Mouse (Mus musculus) limb, embryonic 10.5 days (tissue): Measurements from ENCODE around the gene Slc9a3r2. TPM values are rescaled to one million over a fixed set of nuclear protein-coding genes. Genes with fewer than 3 reads are reported as not detected.
A peak's percentile ranks its signal among the peaks of the same experiment; 100 is the strongest.

Experiments
- DNase-seq: peaks from one replicate; pipeline ENCODE4 v3.0.0-alpha.2; 2017; ENCODE audit warnings: low spot score
- H3K27ac ChIP-seq: fragments of 300-500 bp; sonication (generic); 2 replicates; pipeline ENCODE4 v1.5.1; 2016; ENCODE audit warnings: mild to moderate bottlenecking
- H3K27me3 ChIP-seq: fragments of 300-500 bp; sonication (generic); 2 replicates; pipeline ENCODE4 v1.6.1; 2016; ENCODE audit warnings: low read depth, mild to moderate bottlenecking; ENCODE audit not compliant: poor library complexity, severe bottlenecking
- H3K36me3 ChIP-seq: fragments of 300-500 bp; sonication (generic); 2 replicates; pipeline ENCODE4 v1.6.1; 2016; ENCODE audit warnings: mild to moderate bottlenecking, moderate library complexity
- H3K4me1 ChIP-seq: fragments of 300-500 bp; sonication (generic); 2 replicates; pipeline ENCODE4 v1.6.1; 2016
- H3K4me3 ChIP-seq: fragments of 300-500 bp; sonication (generic); 2 replicates; pipeline ENCODE4 v1.5.1; 2016; ENCODE audit warnings: mild to moderate bottlenecking, moderate library complexity
- H3K9me3 ChIP-seq: fragments of 300-500 bp; sonication (generic); replicated peaks from 2 replicates; pipeline ENCODE4 v1.6.1; 2016; ENCODE audit warnings: mild to moderate bottlenecking
- WGBS: fragments of 180-500 bp; shearing (Covaris S2); methylation state at CpG from one replicate; pipeline ENCODE4 v1.1.7; 2016; 5-methylcytosine and 5-hydroxymethylcytosine counted together
- polyA plus RNA-seq: library from polyadenylated mRNA; unstranded; fragments of >200 nt; fragmentation: Nextera tagmentation; extraction: Ambion mirVana; gene quantifications from 2 replicates; pipeline ENCODE4 v1.2.1, GENCODE M21; 2016

Slc9a3r2 gene
- polyA plus RNA-seq, 1 experiment from 2014 or later, result 57.1 TPM

GRCm38 (mm10) chr17:24654969-24655368, 4.8 kb upstream of the Slc9a3r2 start:
- DNase-seq, result no peak
- Histone ChIP-seq H3K4me3 (no peak overlapping the region), H3K9me3 (no peaks in the 10 kb centered on the region), H3K4me1 (peaks cover 32% of the 10 kb centered on the region), H3K36me3 (no peaks in the 10 kb centered on the region), H3K27ac (no peak overlapping the region), H3K27me3 (peaks cover 59% of the 10 kb centered on the region)
- WGBS, result 79% methylated on average over 4 of the region's 4 CpGs

DNA sequence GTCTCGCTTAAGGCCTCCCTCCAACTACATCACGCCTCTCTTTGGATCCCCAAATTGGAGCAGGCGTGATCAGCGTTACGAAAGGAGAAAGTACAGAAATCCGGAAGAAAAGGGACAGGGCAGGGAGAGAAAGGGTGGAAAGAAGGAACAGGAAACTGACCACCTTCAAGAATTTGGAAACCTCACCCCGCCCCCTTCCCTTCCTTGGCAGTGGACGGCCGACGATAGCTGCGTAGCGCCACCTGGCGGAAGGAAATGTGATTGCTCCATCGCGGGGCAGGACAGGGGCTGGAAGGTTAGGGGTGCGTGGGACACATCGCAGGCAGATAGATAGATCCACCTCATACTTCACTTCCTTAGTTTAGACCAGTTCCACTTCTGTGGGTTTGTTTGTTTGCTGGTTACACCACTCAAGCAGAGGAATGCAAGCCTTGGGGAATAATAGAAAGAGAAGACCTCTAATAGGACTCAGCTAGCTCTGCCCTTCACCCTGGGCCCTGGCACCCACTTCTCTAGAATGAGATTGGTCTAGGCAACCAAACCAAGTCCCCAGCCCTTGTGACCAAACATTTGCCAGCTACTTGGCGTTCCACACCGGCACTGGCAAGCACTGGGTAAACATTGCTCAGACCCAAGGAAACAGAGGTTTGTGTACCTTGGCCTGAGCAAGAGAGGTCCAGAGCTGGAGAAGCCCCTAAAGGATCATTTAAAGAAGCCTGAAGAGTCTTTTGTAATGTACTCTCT, 4.0 kb upstream of the Slc9a3r2 start:
- H3K4me3 ChIP-seq, result peak overlapping the region; percentile 48
- H3K36me3 ChIP-seq, result no peaks in the 10 kb centered on the region
- H3K27ac ChIP-seq, result peak overlapping the region; percentile 81
- H3K27me3 ChIP-seq, result peaks cover 51% of the 10 kb centered on the region
- peaks cover 40% of the 10 kb centered on the region for H3K4me1 ChIP-seq
- peak; percentile 95 for DNase-seq
- no peaks in the 10 kb centered on the region for H3K9me3 ChIP-seq
- 5% methylated on average over 19 of the region's 19 CpGs for WGBS

DNA sequence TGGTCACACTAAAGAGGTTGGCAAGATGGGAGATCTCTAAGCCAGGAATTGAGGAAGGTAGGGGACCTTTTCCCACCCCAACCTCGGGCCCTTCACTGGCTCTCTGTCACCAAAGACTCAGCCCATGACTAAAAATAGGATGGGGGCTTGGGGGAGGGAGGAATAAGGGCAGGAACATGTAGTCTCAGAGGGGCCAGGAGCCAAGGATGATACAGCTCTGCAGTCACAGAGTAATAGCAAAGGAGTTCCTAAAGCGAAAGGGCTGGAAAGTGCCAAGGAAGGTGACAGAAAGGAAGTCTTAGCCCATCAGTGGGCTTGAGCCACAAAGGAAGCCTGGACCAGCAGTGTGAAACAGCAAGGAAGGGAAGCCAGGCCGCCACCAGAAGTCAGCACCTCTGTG, 1.7 kb upstream of the Slc9a3r2 start:
- no peak for DNase-seq
- WGBS, result 77% methylated on average over 3 of the region's 3 CpGs
- Histone ChIP-seq H3K27me3 (peaks cover 42% of the 10 kb centered on the region), H3K4me3 (no peak overlapping the region), H3K27ac (no peak overlapping the region), H3K9me3 (no peaks in the 10 kb centered on the region), H3K4me1 (peaks cover 42% of the 10 kb centered on the region), H3K36me3 (peaks cover 7% of the 10 kb centered on the region; the same call in 1 of the 2 replicates)

GRCm38 (mm10) chr17:24650766-24651165, 639 bp upstream of the Slc9a3r2 start:
- DNase-seq, result no peak
- H3K9me3 ChIP-seq, result no peaks in the 10 kb centered on the region
- H3K4me1 ChIP-seq, result peaks cover 46% of the 10 kb centered on the region
- 82% methylated on average over 4 of the region's 4 CpGs for WGBS
- peaks cover 32% of the 10 kb centered on the region for H3K27me3 ChIP-seq
- H3K36me3 ChIP-seq, result peaks cover 14% of the 10 kb centered on the region; the same call in 1 of the 2 replicates
- H3K4me3 ChIP-seq, result peak overlapping the region; percentile 90
- peak overlapping the region; percentile 90 for H3K27ac ChIP-seq

- Histone ChIP-seq H3K9me3 (no peaks in the 10 kb centered on the region), H3K27me3 (peaks cover 32% of the 10 kb centered on the region), H3K36me3 (peaks cover 21% of the 10 kb centered on the region; the same call in 1 of the 2 replicates), H3K27ac (peak overlapping the region; percentile 90), H3K4me3 (peak overlapping the region; percentile 90), H3K4me1 (peaks cover 57% of the 10 kb centered on the region)
- DNase-seq, result no peak
- WGBS, result 2% methylated on average over 35 of the region's 35 CpGs
These were observed 502 bp downstream of the Slc9a3r2 start for GRCm38 (mm10) chr17:24649581-24650069.

- 74% methylated on average over 10 of the region's 10 CpGs for WGBS
- Histone ChIP-seq H3K27me3 (peaks cover 32% of the 10 kb centered on the region), H3K27ac (peak overlapping the region; percentile 90), H3K36me3 (peaks cover 24% of the 10 kb centered on the region; the same call in 1 of the 2 replicates), H3K9me3 (no peaks in the 10 kb centered on the region), H3K4me3 (peak overlapping the region; percentile 90), H3K4me1 (peaks cover 61% of the 10 kb centered on the region)
- DNase-seq, result no peak
These were observed 1.3 kb downstream of the Slc9a3r2 start for GRCm38 (mm10) chr17:24648731-24649377.

GRCm38 (mm10) chr17:24647493-24647892, 2.6 kb downstream of the Slc9a3r2 start:
- H3K27ac ChIP-seq, result peak overlapping the region; percentile 8; the same call in 1 of the 2 replicates
- DNase-seq, result no peak
- H3K9me3 ChIP-seq, result no peaks in the 10 kb centered on the region
- 78% methylated on average over 11 of the region's 11 CpGs for WGBS
- peak overlapping the region; percentile 8; the same call in 1 of the 2 replicates for H3K4me3 ChIP-seq
- peaks cover 30% of the 10 kb centered on the region; the same call in 1 of the 2 replicates for H3K36me3 ChIP-seq
- peaks cover 72% of the 10 kb centered on the region for H3K4me1 ChIP-seq
- peaks cover 32% of the 10 kb centered on the region for H3K27me3 ChIP-seq

DNA sequence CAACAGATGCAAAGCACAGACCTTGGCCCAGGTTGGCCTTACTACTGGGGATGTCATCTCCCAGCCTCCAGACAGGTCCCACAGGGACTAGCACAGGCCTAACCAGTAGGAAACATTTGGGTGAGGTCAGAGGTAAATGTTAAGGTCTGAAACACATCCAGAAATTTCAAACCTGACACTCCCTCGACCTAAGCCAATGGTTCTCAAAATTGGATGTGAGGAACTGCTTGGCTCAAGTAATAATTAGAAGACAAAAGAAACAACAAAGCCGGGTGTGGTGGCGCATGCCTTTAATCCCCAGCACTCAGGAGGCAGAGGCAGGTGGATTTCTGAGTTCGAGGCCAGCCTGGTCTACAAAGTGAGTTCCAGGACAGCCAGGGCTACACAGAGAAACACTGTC, 3.7 kb downstream of the Slc9a3r2 start:
- Histone ChIP-seq H3K27me3 (peaks cover 23% of the 10 kb centered on the region), H3K36me3 (peaks cover 40% of the 10 kb centered on the region), H3K4me3 (no peak overlapping the region), H3K27ac (0 out of 2 replicates have a peak overlapping the region, but pooled peaks have one; percentile 75), H3K4me1 (peaks cover 77% of the 10 kb centered on the region), H3K9me3 (no peaks in the 10 kb centered on the region)
- no peak for DNase-seq
- WGBS, result 92% methylated on average over 4 of the region's 4 CpGs

DNA sequence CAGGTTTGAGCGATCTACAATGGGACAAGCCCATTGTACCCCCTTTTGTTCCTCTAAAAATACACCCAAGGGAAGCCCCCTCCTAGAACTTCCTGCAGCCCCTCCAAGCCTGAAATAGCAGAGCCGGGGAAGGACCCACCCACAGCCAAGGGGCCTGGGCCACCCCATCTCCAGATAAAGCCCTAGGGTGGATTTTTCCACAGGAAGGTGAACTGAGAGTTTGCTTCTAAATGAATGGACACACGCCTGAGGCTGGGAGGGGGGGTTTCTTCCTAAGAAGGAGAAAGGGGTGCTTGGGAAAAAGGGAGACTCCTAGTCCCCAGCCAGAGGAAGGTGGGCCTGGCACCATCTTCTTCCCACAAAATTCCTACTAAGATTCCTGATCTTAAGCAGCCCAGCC, 4.2 kb downstream of the Slc9a3r2 start:
- WGBS, result 88% methylated on average over 3 of the region's 3 CpGs
- Histone ChIP-seq H3K4me1 (peaks cover 77% of the 10 kb centered on the region), H3K9me3 (no peaks in the 10 kb centered on the region), H3K4me3 (no peak overlapping the region), H3K27ac (0 out of 2 replicates have a peak overlapping the region, but pooled peaks have one; percentile 75), H3K27me3 (peaks cover 18% of the 10 kb centered on the region; the same call in 1 of the 2 replicates), H3K36me3 (peaks cover 43% of the 10 kb centered on the region)
- DNase-seq, result no peak

DNA sequence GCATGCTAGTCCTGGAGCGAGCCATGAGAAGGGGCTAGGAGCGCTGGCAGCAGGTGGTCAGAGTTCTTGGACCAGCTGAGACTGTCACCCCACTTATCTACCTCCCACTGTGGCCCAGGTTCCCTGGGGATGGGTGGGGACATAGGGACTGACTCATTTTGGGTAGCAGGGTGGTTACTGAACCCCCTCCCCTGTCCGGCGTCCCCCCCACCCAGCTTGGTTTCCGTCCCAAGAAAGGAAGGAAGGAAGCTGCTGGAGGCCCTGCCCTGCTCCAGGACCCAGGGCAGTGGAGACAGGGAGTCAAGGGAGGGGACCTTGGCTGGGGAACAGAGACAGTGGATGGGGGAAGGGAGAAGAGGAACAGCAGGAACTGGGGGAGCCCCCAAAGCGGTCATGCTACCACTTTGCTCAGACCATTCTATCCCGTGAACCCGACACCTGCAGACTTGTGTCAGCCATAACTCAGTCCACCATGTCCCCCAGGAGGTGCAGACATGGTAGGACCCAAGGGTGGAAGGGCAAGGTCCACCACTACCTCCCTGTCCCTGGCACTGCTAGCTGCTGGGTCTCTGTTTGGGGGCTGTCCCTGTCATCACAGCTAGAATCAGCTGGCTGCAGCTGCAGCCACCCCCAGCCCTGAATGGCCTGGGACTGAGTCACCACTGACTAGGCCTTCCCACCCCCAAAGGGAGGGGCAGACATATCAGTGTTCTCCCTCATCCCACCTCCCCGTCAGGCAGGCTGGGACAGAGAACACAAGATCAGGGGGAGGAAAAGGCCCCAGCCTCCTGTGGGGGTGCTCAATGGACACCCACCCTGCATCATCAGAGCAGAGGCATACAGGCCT, 5.0 kb downstream of the Slc9a3r2 start:
- peaks cover 77% of the 10 kb centered on the region for H3K4me1 ChIP-seq
- no peak for DNase-seq
- peaks cover 14% of the 10 kb centered on the region; the same call in 1 of the 2 replicates for H3K27me3 ChIP-seq
- no peak overlapping the region for H3K4me3 ChIP-seq
- H3K27ac ChIP-seq, result peak overlapping the region; percentile 75
- peaks cover 51% of the 10 kb centered on the region for H3K36me3 ChIP-seq
- 89% methylated on average over 9 of the region's 9 CpGs for WGBS
- H3K9me3 ChIP-seq, result no peaks in the 10 kb centered on the region

DNA sequence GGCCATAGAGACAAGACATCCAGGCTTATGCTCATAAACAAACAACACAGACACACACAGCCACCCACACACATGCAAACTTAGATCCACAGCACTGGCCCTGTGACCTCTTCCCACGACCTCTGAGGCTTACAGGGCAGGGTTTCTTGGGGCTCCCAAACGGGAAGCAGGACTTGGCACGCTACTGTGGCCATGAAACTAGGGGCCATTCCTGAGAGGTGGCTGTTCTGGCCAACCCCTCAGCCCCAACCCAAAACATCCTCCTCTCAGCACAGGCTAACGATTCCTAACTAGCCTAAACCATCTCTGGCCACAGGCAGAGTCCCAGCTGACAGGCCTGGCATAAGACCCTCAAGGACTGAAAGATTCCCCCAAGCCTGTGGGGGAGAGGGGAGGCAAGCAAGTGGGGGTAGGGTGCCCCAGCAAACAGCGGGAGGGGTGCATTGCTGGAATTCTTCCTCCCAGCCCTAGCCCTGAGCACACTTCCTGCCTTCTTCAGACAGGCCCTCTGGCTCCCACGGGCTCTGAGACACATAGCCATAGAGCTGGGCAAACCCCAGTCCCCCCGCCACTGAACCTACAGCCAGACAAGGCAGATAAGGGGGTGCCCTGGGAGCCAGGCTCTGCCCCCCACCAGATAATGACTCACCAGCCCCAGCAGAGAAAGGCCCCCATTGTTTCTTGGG, 6.0 kb downstream of the Slc9a3r2 start:
- no peak for DNase-seq
- Histone ChIP-seq H3K4me3 (0 out of 2 replicates have a peak overlapping the region, but pooled peaks have one; percentile 14), H3K9me3 (no peaks in the 10 kb centered on the region), H3K4me1 (peaks cover 77% of the 10 kb centered on the region), H3K36me3 (peaks cover 56% of the 10 kb centered on the region), H3K27ac (peak overlapping the region; percentile 75), H3K27me3 (peaks cover 14% of the 10 kb centered on the region; the same call in 1 of the 2 replicates)
- WGBS, result 54% methylated on average over 7 of the region's 7 CpGs
